Mouse (Mus musculus) spleen, embryonic (tissue): ENCODE results near the gene Usp2.

Experiments
- CTCF ChIA-PET: fragments of 350-600 bp; sonication (Branson Sonifier 250); formaldehyde crosslinking; loops from one replicate; lab custom pipeline; 2022; lab: Charles Lee

Usp2 gene

GRCm38 (mm10) chr9:44119011-44119410, 52.2 kb downstream of the Usp2 start:
- CTCF ChIA-PET, result interaction anchor here (0.7 to 1.2 kb wide), 3 partner anchors 10 to 21 kb away, joined by 3 read pairs; no protein-coding TSS in a partner anchor

GRCm38 (mm10) chr9:44119948-44120465, 53.2 kb downstream of the Usp2 start:
- CTCF ChIA-PET, result interaction anchor here (1.0 kb wide), 1 partner anchor 9 kb away, joined by 3 read pairs; no protein-coding TSS in a partner anchor

- CTCF ChIA-PET, result interaction anchor here (0.5 kb wide), 1 partner anchor 623 kb away, joined by 4 read pairs; no protein-coding TSS in a partner anchor
Measured at GRCm38 (mm10) chr9:44124317-44124716, 57.5 kb downstream of the Usp2 start.

- CTCF ChIA-PET, result interaction anchor here (0.5 kb wide), 1 partner anchor 19 kb away, joined by 3 read pairs; no protein-coding TSS in a partner anchor
Measured at GRCm38 (mm10) chr9:44125026-44125425, 58.2 kb downstream of the Usp2 start.

- CTCF ChIA-PET, result interaction anchor here (0.5 to 0.6 kb wide), 2 partner anchors 18 to 784 kb away, joined by 3 to 5 read pairs; no protein-coding TSS in a partner anchor
Measured at GRCm38 (mm10) chr9:44125546-44126428, 59.0 kb downstream of the Usp2 start.

- CTCF ChIA-PET, result interaction anchor here (0.6 to 0.7 kb wide), 3 partner anchors 29 to 783 kb away, joined by 3 to 27 read pairs (median 5); no protein-coding TSS in a partner anchor
Measured at GRCm38 (mm10) chr9:44126746-44127145, 59.9 kb downstream of the Usp2 start.

- CTCF ChIA-PET, result interaction anchor here (0.7 kb wide), 2 partner anchors 29 to 143 kb away, joined by 3 to 27 read pairs; no protein-coding TSS in a partner anchor
Measured at GRCm38 (mm10) chr9:44127351-44127801, 60.6 kb downstream of the Usp2 start.

- CTCF ChIA-PET, result no interaction called here
Measured at GRCm38 (mm10) chr9:44129633-44130032, 62.8 kb downstream of the Usp2 start.

GRCm38 (mm10) chr9:44130034-44130433, 63.2 kb downstream of the Usp2 start:
- CTCF ChIA-PET, result no interaction called here

GRCm38 (mm10) chr9:44130581-44131275, 63.9 kb downstream of the Usp2 start:
- CTCF ChIA-PET, result interaction anchor here (0.7 kb wide), 1 partner anchor 8 kb away, joined by 9 read pairs; no protein-coding TSS in a partner anchor

GRCm38 (mm10) chr9:44131276-44131590, 64.4 kb downstream of the Usp2 start:
- CTCF ChIA-PET, result interaction anchor here (0.7 kb wide), 2 partner anchors 8 to 51 kb away, joined by 4 to 9 read pairs; no protein-coding TSS in a partner anchor

GRCm38 (mm10) chr9:44132200-44132599, 65.4 kb downstream of the Usp2 start:
- CTCF ChIA-PET, result interaction anchor here (0.6 kb wide), 1 partner anchor 275 kb away, joined by 3 read pairs; the partner anchor contains the start of genes Rps25 and Trappc4

GRCm38 (mm10) chr9:44133287-44133686, 66.5 kb downstream of the Usp2 start:
- CTCF ChIA-PET, result no interaction called here

- CTCF ChIA-PET, result no interaction called here
Measured at GRCm38 (mm10) chr9:44134101-44134850, 67.5 kb downstream of the Usp2 start, which contains the start of gene Mcam. Mcam (plus strand) TSS chr9:44134469.

- CTCF ChIA-PET, result interaction anchor here (0.7 to 1.0 kb wide), 2 partner anchors 16 to 196 kb away, joined by 3 read pairs; no protein-coding TSS in a partner anchor
Measured at GRCm38 (mm10) chr9:44134851-44135730, 68.3 kb downstream of the Usp2 start.

GRCm38 (mm10) chr9:44135731-44136411, 69.0 kb downstream of the Usp2 start:
- CTCF ChIA-PET, result interaction anchor here (1.0 kb wide), 1 partner anchor 17 kb away, joined by 3 read pairs; no protein-coding TSS in a partner anchor

GRCm38 (mm10) chr9:44137846-44138245, 71.0 kb downstream of the Usp2 start:
- CTCF ChIA-PET, result no interaction called here

GRCm38 (mm10) chr9:44141951-44142350, 75.1 kb downstream of the Usp2 start:
- CTCF ChIA-PET, result no interaction called here

GRCm38 (mm10) chr9:44143421-44143820, 76.6 kb downstream of the Usp2 start:
- CTCF ChIA-PET, result interaction anchor here (0.6 to 0.7 kb wide), 2 partner anchors 18 to 57 kb away, joined by 3 read pairs; no protein-coding TSS in a partner anchor
